Mouse (Mus musculus): Measurements from ENCODE around the gene Rbpj. TPM values are rescaled to one million over a fixed set of nuclear protein-coding genes. Genes with fewer than 3 reads are reported as not detected.
A peak's percentile ranks its signal among the peaks of the same experiment; 100 is the strongest.

The Rbpj gene
- total RNA-seq, 1 experiment from 2014 or later = 31.4 TPM

- peak; percentile 48 for DNase-seq
Measured at GRCm38 (mm10) chr5:53551394-53551793, 85.4 kb downstream of the Rbpj start.

DNA sequence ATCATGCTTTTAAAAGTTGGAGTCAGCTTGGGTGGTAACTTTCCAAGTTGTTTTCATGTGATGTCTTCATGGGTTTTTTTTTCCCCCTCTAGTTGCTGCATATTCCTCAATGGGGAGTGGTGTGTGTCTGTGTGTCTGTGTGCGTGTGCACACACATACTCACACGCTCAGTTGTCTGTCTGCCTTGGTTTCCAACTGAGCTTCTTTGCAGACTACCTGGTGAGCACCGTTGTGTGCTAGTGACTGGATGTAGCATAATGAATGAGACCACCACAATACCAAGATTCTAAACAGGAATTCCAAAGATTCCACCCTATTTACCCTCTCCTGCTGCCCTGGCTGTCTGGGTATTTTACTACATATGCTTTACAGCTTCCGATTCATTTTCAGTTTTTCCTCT is 86.0 kb downstream of the Rbpj start:
- DNase-seq = no peak

GRCm38 (mm10) chr5:53553281-53553680 is 87.3 kb downstream of the Rbpj start:
- no peak for DNase-seq

DNA sequence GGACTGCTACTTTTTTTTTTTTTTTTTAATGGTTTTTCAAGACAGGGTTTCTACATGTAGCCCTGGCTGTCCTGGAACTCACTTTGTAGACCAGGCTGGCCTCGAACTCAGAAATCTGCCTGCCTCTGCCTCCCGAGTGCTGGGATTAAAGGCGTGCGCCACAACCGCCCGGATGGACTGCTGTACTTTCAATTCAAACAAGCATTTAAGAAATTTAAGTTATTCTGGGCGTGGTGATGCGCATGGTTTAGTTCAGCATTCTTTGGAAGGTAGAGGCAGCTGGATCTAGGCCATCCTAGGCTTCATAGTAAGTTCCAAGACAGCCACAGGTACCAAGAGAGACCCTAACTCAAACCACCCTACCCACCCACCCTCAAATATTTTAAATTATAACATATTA is 88.2 kb downstream of the Rbpj start:
- no peak for DNase-seq

DNA sequence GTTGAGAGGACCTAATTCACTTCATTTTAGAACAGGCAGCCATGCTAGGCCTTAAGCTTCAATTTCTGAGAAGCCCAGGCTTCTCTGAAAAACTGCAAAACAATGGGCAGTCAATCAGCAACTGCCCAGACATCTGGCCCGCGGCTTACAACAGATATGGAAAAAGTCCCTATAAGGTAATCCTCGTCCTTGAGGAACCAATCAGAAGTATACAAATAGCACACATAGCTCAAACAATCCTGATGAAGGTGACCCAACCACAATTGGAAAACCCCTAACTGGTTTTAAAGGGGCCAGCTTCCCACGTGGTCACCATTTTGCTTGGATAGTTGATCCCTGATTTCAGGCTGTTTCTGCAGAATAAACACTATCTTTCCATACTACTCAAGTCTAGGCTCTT is 89.0 kb downstream of the Rbpj start:
- DNase-seq = no peak

GRCm38 (mm10) chr5:53555474-53555873 is 89.5 kb downstream of the Rbpj start:
- DNase-seq = no peak

DNA sequence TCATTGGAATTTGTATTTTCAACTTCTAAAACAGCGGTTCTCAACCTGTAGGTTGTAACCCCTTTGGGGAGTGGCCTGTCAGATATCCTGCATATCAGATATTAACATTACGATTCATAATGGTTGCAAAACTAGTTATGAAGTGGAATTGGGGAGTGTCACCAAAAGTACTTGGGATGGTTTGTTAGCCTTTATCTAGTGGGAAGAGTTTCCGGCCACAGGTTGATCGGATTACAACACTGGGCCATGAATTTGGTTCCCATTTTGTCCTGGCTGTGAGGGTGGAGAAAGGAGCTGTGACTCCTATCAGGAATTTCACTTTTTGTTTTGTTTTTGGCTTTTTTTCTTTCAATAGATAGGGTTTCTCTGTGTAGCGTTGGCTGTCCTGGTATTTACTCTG is 90.0 kb downstream of the Rbpj start:
- DNase-seq = no peak

GRCm38 (mm10) chr5:53557544-53558260 is 91.8 kb downstream of the Rbpj start:
- DNase-seq = no peak

DNA sequence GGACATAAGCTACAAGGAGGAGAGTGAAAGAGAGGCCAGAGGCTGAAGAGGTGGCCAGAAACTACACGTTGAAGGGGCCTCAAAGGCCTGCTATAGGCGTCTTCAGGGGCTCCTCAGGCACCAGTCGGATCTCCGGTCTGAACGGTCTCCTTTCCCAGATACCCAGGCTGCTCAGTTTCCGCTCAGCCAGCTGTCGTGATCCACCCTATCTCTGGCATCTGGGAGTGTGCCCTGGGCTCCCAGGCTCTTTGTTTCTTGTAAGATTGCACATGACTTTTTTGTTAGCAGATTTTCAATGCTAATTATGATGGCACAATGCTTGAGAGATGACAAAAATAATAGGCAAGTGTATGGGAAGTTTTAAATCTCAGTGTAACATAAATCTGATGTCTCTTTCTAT is 95.2 kb downstream of the Rbpj start:
- no peak for DNase-seq

DNA sequence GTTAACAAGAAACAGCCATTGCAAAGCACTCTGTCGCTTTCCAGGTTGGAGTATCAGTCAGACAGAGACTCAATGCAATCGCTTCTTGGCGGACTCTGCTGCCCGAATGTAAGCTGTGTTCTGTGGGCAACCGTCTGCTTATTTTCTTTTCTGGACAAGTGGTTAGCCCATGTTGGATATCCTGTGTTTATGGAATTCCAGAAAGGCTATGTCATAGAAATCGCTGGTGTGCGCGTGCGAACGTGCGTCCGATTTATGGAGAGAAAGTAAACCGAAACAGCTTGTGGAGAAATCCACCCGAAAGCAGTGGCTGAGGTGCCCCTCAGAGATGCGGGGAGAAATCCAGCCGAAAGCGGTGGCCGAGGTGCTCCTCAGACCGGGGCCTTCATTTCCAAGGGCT is 98.4 kb downstream of the Rbpj start:
- DNase-seq = no peak

DNA sequence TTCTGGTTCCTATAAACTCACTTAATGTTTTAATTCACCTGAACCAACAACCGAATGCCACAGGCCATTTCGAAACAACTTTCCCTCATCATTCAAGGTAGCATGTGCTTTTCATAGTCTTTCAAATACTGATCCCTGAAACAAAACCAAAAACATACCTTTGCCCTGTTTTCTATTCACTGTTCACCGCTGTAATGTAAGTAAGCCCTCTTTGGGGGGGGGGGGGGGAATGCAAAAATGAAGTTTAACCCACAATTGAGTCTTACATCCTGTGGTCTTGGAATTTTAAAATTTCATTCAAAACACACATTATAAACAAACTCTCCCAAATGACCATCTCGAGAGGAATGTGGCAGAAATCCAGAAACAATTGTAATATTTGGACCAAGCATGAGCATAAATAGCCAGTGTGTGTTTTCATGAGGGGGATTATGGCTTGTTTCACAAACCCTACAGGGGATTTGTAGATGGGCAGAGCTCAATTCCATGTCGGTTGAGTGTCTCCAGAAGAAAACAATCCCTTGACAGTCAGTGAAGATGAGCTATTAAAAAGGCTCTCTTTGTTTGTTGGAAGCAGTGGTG is 99.4 kb downstream of the Rbpj start:
- DNase-seq = no peak

DNA sequence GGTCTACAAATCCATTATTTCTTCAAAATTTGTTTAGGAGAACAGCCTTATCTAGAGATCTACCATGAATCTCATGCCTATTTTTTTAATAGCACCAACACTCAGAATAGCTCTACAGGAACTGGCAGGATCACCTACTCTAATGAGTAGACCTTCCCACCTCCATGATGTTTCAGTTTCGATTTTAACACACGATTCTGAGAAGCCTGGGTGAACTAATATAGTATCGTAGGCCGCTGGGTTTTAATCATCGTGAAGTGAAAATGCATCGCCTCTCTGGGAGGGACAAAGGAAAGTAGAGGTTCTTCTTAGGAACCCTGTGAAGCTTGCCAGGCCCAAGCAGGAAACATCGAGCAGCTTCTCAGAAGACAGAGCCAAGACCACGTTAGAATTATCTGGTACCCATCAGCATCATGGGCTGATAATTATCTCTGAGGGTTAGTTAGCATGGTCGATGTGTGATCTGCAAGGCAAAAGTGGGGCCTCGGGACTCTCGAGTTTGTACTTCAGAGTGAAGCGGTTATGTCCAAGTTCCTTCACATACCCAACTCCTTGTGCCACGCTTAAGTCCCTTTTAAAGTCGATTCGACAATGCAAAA is 100.6 kb downstream of the Rbpj start:
- no peak for DNase-seq

DNA sequence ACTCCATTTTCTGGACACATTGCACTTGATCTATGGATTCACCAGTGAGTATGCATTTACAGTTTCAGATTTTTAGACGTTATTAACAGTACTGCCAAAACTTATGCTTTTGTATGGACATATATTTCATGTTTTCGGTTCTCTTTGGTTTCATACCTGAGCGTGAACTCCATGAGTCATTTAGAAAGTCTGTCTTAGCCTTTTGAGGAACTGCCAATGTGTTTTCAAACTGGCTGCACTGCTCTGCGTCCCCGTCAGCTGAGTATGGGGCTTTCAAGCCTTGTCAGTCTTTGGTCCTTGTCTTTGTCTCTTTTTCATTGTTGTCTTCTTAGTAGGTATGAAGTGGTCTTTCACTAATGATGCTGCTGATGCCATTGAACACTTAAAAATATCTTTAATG is 106.5 kb downstream of the Rbpj start:
- no peak for DNase-seq

- no peak for DNase-seq
Measured at GRCm38 (mm10) chr5:53574883-53575442, 109.0 kb downstream of the Rbpj start.

GRCm38 (mm10) chr5:53577272-53577889 is 111.4 kb downstream of the Rbpj start:
- DNase-seq = no peak

DNA sequence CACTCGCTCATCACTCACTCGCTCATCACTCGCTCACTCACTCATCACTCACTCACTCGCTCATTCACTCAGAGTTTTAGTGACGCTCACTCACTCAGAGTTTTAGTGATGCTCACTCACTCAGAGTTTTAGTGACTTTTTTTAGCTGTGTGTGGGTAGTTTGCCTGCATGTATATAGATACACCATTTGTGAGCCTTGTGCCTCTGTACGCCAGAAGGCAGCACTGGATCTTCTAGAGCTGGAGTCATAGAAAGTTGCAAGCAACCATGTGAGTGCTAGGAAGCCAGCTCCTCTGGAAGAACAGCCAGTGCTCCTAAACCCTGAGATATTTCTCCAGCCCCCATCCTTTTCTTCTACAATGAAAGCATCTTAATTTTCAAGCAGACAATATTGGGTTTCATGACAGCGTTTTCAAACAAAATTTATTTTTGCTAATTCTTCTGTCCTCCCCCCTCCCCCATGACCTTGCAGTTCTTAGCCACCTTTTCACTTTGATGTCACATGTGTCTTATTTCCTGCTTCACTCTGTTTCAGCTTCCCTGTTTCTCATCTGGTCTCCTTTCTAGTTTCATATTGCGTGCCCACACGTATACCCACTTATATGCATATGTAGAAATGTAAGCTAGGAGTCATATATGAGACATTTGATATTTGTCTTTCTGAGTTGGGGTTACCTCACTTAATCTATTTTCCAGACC is 118.3 kb downstream of the Rbpj start:
- DNase-seq = no peak

- DNase-seq = peak; percentile 87
Measured at GRCm38 (mm10) chr5:53588421-53589171, 122.6 kb downstream of the Rbpj start.

- peak; percentile 98 for DNase-seq
Measured at GRCm38 (mm10) chr5:53589172-53589960, 123.4 kb downstream of the Rbpj start.

DNA sequence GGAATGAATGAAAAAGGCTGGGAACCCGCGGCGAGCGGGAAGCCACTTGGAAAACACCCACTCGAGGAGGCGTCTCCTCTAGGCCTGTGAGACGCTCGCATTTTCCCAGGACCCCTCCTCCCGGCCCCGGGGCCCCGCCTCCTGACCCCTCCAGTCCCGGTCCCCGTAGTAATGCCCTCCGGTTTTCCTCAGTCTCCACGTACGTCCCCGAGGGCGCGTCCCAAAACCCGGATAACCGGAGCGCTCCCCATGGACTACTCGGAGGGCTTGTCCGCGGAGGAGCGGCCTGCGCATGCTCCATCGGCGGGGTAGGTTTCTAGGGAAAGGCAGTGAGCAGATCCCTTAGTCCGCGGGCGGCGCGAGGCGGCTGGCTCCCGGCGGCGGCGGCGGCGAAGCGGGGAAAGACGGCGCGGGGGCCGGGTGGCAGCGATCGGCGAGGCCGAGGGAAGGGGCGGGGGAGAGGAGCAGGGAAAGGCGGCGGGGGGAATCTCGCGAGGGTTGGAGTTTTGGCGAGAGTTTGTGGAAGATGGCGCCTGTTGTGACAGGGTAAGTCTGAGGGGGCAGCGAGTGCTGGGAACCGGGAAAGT is 124.3 kb downstream of the Rbpj start:
- peak; percentile 99 for DNase-seq
